Mouse (Mus musculus) ovary, postnatal 14 days (tissue): ENCODE measurements around the gene Slc27a5.

Experiments used
- DNase-seq: peaks from one replicate; pipeline ENCODE4 v3.0.0; 2022; ENCODE audit warnings: low spot score

Slc27a5 gene

GRCm38 (mm10) chr7:12998053-12998452 lies at the start of gene Slc27a5:
TSS of gene Slc27a5 (minus strand) at chr7:12998192.
- DNase-seq: no peak

GRCm38 (mm10) chr7:13046084-13046483 lies 48.1 kb upstream of the Slc27a5 start:
- DNase-seq: peak; percentile 52

GRCm38 (mm10) chr7:13044254-13044625 lies 46.2 kb upstream of the Slc27a5 start:
- DNase-seq: no peak

GRCm38 (mm10) chr7:13043445-13044253 lies 45.7 kb upstream of the Slc27a5 start:
- no peak for DNase-seq

- no peak for DNase-seq
These were observed 45.1 kb upstream of the Slc27a5 start for GRCm38 (mm10) chr7:13043120-13043444.

- DNase-seq: no peak
These were observed 44.5 kb upstream of the Slc27a5 start for GRCm38 (mm10) chr7:13042511-13042910.

GRCm38 (mm10) chr7:13041256-13041655 lies 43.3 kb upstream of the Slc27a5 start:
- DNase-seq: no peak

- DNase-seq: no peak
These were observed 41.2 kb upstream of the Slc27a5 start for GRCm38 (mm10) chr7:13039181-13039580.

GRCm38 (mm10) chr7:13038621-13039169 lies 40.7 kb upstream of the Slc27a5 start:
- no peak for DNase-seq

- DNase-seq: peak; percentile 99
These were observed 40.0 kb upstream of the Slc27a5 start, which contains the start of gene Ube2m for GRCm38 (mm10) chr7:13037901-13038555. TSS of gene Ube2m (minus strand) at chr7:13038275.

- DNase-seq: no peak
These were observed 39.4 kb upstream of the Slc27a5 start for GRCm38 (mm10) chr7:13037366-13037765.

- no peak for DNase-seq
These were observed 38.8 kb upstream of the Slc27a5 start for GRCm38 (mm10) chr7:13036806-13037205.

- DNase-seq: no peak
These were observed 37.3 kb upstream of the Slc27a5 start for GRCm38 (mm10) chr7:13035211-13035855.

GRCm38 (mm10) chr7:13034148-13034977 lies 36.4 kb upstream of the Slc27a5 start, which contains the start of gene Chmp2a:
TSS of gene Chmp2a (minus strand) at chr7:13034807.
- peak; percentile 94 for DNase-seq

GRCm38 (mm10) chr7:13033451-13034147 lies 35.6 kb upstream of the Slc27a5 start:
- DNase-seq: no peak

- no peak for DNase-seq
These were observed 34.5 kb upstream of the Slc27a5 start for GRCm38 (mm10) chr7:13032541-13032940.

- DNase-seq: no peak
These were observed 34.0 kb upstream of the Slc27a5 start for GRCm38 (mm10) chr7:13031983-13032382.

GRCm38 (mm10) chr7:13031069-13031468 lies 33.1 kb upstream of the Slc27a5 start:
- DNase-seq: no peak

GRCm38 (mm10) chr7:13028986-13029385 lies 31.0 kb upstream of the Slc27a5 start:
- DNase-seq: no peak

GRCm38 (mm10) chr7:13025511-13026112 lies 27.6 kb upstream of the Slc27a5 start:
- no peak for DNase-seq

- peak; percentile 67 for DNase-seq
These were observed 26.8 kb upstream of the Slc27a5 start for GRCm38 (mm10) chr7:13024805-13025204.
